Mouse (Mus musculus): ENCODE measurements around the gene Nlrc5.

Gene Nlrc5

DNA sequence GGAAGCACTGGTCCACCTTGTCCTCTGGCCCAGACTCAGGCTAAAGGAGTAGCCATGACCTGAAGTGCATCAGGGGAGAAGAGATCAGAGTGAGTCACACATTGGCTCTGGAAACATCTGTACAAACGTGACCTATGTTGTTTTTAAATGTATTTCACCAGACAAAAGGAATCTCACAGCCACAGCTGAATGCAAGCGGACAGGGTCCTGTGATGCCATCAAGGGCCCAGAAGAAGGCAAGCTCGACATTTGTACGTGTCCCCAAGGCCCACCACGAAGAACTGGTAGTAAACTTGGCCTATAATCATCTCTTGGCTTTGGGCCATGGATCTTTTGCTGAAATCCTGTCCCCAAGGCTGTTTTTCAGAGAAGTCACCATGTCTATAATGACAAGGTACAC, 35.5 kb downstream of the Nlrc5 start:
- ATAC-seq (ENCODE audit: low TSS enrichment), result no peak

DNA sequence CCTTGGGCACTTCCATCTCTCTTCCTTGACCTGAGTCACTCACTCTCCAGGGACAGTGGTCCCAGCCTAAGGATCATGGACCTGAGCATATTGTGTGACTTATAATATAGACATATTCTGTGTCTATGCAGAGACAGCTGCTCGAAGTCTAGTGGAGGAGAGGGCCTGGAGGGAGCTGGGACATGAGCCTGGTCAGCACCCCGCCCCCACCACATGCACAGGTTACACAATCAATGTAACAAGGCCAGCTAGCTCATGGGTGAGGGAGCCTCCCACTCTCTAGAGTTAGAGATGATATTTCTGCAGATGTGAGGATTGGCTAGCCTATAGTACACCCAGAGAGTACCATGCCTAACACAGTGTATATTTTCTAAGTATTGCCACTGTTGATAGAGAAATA, 36.6 kb downstream of the Nlrc5 start:
- no peak for ATAC-seq (ENCODE audit: low TSS enrichment)

- no peak for ATAC-seq (ENCODE audit: low TSS enrichment)
Observed at GRCm38 (mm10) chr8:94471281-94471680, 37.1 kb downstream of the Nlrc5 start.

DNA sequence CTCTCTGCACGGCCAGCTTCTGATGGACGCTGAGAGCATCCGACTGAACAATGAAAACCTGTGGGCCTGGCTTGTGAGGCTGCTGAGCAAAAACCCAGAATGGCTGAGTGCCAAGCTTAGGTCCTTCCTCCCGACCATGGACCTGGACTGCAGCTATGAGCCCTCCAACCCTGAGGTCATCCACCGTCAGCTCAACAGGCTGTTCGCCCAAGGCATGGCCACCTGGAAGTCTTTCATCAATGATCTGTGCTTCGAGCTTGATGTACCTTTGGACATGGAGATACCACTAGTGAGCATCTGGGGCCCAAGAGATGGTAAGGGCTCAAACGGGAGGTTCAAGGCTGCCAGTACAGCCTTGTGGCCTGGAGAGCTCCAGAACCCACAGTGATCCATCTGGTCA, 38.6 kb downstream of the Nlrc5 start:
- ATAC-seq (ENCODE audit: low TSS enrichment), result no peak

DNA sequence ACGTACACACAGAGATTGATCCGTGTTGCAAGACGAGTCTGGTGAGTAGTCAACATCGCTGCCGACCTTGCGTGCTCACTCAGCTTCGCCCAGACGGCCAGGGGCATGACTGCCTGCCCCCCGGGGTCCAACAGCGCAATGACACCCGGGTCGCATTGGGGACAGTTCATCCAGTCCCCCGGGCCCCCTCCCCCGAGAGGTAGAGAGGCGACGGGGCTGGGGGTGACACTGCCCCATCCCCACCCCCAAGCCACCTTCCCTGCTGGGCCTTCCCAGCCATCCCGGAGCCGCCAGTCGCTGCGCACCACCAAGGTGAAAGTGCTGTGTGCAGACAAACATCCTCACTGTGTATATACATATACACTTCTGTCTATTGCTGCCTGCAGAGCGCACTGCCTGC, 39.3 kb downstream of the Nlrc5 start:
- ATAC-seq (ENCODE audit: low TSS enrichment), result no peak

GRCm38 (mm10) chr8:94475786-94476185, 41.6 kb downstream of the Nlrc5 start:
- no peak for ATAC-seq (ENCODE audit: low TSS enrichment)

DNA sequence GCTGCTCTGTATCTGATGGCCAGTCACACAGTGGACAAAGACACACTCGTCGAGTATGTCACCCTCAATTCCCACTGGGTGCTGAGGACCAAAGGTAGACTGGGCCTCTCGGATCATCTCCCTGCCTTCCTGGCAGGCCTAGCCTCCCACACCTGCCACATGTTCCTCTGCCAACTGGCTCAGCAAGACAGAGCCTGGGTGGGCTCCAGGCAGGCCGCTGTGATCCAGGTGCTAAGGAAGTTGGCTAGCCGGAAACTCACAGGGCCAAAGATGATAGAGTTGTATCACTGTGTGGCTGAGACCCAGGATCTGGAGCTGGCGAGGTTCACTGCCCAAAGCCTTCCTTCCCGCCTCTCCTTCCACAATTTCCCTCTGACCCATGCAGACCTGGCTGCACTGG, 42.7 kb downstream of the Nlrc5 start:
- ATAC-seq (ENCODE audit: low TSS enrichment), result no peak

DNA sequence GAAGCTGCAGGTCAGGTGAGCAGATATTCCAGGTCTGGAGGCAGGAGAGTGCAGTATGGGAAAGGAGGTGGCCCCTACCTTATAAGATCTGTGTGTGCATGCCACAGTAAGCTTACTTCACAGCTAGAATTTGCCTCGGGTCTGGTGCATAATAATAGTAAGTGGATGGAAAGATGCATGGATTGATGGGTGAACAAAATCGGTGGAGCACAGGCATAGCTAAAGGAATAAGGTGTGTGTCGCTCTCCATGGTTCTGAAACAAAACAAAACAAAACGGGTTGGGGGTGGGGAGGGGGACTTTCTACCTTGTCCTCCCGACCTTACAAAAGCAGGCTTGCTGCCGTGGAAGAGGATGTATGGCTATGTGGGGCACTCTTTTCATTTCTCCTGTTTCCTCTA, 47.9 kb downstream of the Nlrc5 start:
- no peak for ATAC-seq (ENCODE audit: low TSS enrichment)

- no peak for ATAC-seq (ENCODE audit: low TSS enrichment)
Observed at GRCm38 (mm10) chr8:94485288-94485687, 51.1 kb downstream of the Nlrc5 start.

DNA sequence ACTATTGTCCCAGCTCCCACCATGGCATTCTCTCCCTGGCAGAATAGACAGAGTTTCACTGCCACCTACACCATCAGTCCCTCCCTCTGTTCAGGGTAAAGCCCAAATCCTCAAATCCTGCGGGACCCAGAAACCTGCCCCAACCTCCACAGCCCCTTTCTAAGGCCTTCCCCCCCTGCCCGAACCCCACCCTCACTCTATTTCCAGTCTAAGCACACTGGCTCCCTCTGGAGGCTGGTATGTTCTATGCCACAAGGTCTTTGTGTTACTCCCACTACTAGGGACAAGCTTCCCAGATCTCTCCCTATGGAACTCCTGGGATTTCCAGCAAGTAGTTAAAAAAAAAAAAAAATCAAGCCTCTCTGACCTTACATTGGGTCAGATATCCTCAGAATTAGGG, 51.7 kb downstream of the Nlrc5 start:
- peak; percentile 82 for ATAC-seq (ENCODE audit: low TSS enrichment)

DNA sequence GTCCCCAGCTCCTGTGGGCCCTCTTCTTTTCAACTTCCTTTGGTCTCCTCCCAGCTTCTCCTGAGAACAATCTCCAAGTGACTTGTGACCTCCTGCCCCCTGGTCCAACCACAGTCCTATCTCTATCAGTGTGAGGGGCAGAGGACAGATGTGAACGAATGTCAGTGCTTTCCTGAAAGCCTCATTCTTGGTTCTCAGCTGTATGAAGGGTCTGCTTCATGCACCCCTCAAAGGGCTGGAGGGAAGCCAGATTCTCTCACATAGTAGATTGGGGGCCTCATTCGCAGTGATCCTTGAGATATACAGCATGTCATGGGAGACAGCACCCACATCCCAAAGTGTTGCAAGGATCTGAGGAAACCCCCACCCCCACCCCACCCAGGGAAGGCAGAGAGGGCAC, 53.9 kb downstream of the Nlrc5 start:
- ATAC-seq (ENCODE audit: low TSS enrichment), result no peak

DNA sequence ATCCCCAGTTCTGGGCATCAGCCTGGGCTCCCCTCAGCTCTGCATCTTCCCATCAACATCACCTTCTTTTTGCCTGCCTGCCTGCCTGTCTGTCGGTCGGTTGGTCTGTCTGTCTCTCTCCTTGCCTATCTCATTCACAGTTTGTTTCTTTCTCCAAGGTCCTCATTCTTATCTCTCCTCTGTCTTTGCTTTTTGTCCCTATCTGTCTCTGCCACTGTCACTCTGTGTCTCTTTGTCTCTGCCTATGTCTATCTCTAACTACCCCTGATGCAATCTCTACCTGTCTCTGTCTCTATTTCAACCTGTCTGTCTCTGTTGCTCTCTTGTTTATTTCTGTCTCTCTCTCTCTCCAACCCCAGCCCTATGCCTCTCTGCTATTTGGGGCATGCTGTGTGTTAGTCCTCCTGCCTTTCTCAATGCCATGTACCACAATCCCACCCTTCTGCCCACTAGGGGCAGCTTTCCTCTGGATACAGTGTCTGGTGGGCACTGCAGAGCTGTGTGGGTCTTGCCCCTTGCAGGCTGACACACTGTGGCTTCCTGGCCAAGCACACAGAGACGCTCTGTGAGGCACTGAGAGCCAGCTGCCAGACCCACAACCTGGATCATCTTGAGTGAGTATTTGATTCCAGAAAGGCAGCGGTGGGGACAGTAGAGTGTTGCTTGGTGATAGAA, 55.8 kb downstream of the Nlrc5 start:
- no peak for ATAC-seq (ENCODE audit: low TSS enrichment)

- ATAC-seq (ENCODE audit: low TSS enrichment), result peak; percentile 96
Observed at GRCm38 (mm10) chr8:94492021-94492681, 58.0 kb downstream of the Nlrc5 start.

DNA sequence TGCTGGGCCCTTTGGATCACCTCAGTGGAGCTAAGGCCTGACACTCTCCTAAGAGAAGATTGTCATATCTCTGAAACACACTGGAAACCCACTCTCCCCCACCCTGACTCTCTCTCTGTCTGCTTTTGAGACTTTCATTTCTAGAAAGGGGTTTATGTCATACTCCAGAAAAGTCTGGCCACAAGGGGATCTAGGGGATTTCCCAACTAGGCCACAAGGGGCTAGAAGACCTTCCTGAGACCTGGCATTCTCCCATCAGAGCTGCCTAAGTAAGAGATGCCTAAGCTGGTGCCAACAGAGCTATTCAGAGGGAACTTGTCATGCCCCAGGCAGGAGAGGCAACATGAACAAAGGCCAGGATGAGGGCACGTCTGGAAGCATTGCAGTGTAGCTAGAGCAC, 59.1 kb downstream of the Nlrc5 start:
- no peak for ATAC-seq (ENCODE audit: low TSS enrichment)

DNA sequence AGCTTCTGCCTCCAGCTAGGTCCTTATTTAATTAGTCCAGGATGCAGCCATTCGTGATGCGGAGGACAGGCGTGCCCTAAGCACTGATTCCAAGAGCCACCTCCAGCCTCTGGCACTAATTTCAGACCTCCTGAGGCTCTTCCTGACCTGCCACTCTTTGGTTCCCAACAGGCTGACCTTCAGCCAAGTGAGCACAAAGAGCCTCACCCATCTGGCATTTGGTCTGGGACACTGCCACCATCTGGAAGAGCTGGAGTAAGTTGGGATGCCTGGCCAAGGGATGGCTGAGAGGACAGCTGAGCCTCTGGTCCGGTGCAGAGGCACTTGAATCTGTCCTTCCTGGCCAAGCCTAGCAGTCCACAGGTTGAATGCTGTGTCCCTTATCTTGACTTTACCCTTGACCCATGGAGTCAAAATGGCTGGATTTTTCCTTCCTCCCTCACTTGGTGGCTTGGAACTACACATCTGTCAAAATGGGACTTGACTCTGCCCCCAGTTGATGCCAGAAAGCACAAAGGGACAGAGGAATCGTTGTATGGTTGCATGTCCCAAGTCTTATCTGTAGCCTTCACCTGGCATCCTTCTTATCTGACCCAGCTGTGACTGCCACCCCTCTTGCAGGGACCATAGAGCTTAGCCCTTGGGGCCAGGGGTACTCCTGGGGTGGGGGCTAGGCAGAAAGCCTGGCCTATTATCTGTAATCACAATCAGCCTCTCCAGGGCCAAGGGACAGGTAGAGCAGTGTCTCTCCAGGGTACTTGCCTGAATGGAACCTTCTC, 81.5 kb downstream of the Nlrc5 start:
- no peak for ATAC-seq (ENCODE audit: low TSS enrichment)

DNA sequence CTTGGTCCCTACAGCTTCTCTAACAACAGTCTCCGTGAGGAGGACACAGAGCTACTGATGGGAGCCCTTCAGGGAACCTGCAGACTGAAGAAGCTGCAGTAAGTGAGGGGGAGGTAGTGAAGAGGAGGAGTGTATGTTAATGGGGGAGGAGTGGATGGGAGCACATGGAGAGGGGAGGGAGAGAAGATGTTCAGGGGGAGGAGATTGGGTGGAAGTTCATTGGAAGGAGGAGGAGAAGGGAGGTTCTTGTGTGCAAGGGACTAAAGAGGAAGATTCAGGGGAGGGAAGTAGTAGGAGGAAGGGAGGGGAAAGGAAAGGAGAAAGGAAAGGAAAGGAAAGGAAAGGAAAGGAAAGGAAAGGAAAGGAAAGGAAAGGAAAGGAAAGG, 82.0 kb downstream of the Nlrc5 start:
- ATAC-seq (ENCODE audit: low TSS enrichment), result no peak

DNA sequence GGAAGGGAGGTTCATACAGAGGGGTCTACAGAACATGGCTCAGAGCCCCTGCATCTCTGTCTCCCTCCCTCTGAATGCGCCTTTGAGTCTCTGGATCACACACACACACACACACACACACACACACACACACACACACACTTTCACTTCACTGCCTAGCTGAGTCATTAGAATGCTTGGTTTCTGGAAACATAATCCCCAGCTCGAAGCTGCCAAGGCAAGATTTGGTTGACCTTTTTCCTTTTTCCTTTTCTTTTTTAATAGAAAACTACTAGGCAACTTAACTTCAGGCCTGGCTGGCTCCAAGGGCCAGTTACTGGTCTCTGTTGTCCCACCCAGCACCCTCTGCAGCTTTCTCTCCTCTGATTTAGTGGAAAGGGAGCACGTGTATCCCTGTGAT, 82.6 kb downstream of the Nlrc5 start:
- ATAC-seq (ENCODE audit: low TSS enrichment), result no peak

- ATAC-seq (ENCODE audit: low TSS enrichment), result no peak
Observed at GRCm38 (mm10) chr8:94518331-94518730, 84.2 kb downstream of the Nlrc5 start.

DNA sequence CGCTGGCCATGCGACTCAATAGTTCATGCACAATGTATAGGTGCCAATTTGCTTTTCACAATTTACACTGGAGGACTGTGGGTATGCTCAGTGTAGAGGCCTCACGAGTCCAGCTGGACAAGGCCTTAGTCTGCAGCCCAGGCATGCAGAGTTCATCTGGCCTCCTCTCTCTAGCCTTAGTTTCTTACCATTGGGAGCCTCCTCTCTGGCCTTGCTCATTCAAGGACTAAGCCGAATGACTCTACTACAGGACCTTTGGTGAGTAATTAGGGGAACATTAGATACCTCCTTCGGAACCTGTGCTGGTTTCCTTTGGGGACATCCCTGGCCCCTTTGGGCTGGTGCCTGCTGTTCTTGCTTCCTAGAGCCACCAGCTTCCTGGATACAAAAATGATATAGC, 84.9 kb downstream of the Nlrc5 start:
- no peak for ATAC-seq (ENCODE audit: low TSS enrichment)

GRCm38 (mm10) chr8:94521481-94521880, 87.3 kb downstream of the Nlrc5 start:
- no peak for ATAC-seq (ENCODE audit: low TSS enrichment)

- ATAC-seq (ENCODE audit: low TSS enrichment), result no peak
Observed at GRCm38 (mm10) chr8:94522482-94522881, 88.3 kb downstream of the Nlrc5 start.

- no peak for ATAC-seq (ENCODE audit: low TSS enrichment)
Observed at GRCm38 (mm10) chr8:94524554-94524953, 90.4 kb downstream of the Nlrc5 start.

DNA sequence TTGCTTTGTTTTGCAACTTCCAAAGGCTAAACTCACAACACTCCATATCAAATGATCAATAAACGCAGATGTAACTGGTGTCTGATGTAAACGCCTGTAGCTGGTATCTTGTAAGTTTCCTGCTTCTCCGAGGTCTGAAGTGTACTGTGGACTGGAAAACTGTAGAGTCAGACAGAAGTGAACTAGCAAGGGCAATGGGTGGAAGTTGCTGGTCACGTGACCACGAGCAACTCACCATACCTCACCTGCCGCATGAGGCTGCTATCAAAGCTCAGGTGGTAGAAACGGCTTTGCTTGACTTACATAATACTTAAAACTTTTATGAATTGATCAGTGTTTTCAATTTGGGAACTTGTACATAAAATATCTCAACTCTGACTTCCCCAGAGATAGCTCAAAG, 93.0 kb downstream of the Nlrc5 start:
- no peak for ATAC-seq (ENCODE audit: low TSS enrichment)
